12 mouse cellular contexts compared by ENCODE assay signal in the genomic region with DNA sequence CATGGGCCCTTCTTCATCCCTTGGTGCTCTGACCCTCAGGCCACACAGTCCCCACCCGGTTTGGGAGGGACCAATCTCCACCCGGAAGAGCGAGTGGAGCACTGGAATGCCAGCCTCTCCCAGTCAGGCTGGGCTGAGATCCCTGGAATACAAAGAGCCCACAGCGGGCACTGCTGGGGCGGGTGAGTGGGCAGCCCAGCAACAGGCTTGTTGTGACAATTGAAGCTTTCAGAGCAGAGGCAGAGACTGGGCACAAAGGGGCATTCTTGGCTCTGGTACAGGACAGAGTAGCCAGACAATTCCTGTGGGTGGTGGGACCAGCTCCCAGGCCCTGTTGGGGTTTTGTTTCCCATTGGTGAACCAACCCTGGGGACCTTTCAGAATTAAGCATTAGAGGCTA. TPM values are rescaled to one million over a fixed set of nuclear protein-coding genes. Genes with fewer than 3 reads are reported as not detected.
DNase-seq lines count a peak whose midpoint lies in the region; ATAC-seq and TF ChIP-seq lines count a peak whose summit lies in the region.
"Had no signal": no experiment of that assay in that cellular context is flagged by ENCODE, and none has a peak within 500 bp of the region (broad histone marks: within the 10 kb centered on the region; RNA-seq: fewer than 3 reads in every experiment).

No protein-coding gene starts in this region.

- no peaks in the 10 kb centered on the region for H3K9me3 ChIP-seq in lung, postnatal 0 days (ENCODE audit: low read length)
- H3K9me3 ChIP-seq in forebrain, embryonic 15.5 days, result no peaks in the 10 kb centered on the region
- H3K9me3 ChIP-seq: embryonic facial prominence, embryonic 12.5 days had no signal

- peak; percentile 40 for ATAC-seq in lung, postnatal 0 days
- peak; percentile 81 for ATAC-seq in forebrain, embryonic 15.5 days (replicated peaks)

- TF ChIP-seq POLR2A in small intestine, adult 2 months (IDR thresholded peaks at IDR 0.05; ENCODE audit: low read depth, low read length), result no peak

- H3K4me1 ChIP-seq in lung, postnatal 0 days (ENCODE audit: insufficient read depth, low read depth, low read length), result no peaks in the 10 kb centered on the region
- H3K4me1 ChIP-seq in forebrain, embryonic 15.5 days, result peaks cover 27% of the 10 kb centered on the region
- peaks cover 17% of the 10 kb centered on the region for H3K4me1 ChIP-seq in small intestine, adult 2 months (ENCODE audit: control insufficient read depth, insufficient read depth, insufficient read length, low read length)

- DNase-seq in lung, postnatal 0 days (ENCODE audit: low spot score), result no peak
- DNase-seq in lung, postnatal 14 days, result no peak
- DNase-seq in left cerebral cortex, adult 18-20 months (ENCODE audit: low spot score in 2 of 2), result peak; percentile 47 to 49
- DNase-seq in embryo, embryonic 10 days (ENCODE audit: low spot score), result no peak
- no peak for DNase-seq in spleen, postnatal 36 days (ENCODE audit: low spot score in 2 of 2)
- DNase-seq in urinary bladder, postnatal 10 days (ENCODE audit: low spot score), result no peak
- DNase-seq: adrenal gland, postnatal 10 days had no signal

- no peak overlapping the region for H3K4me2 ChIP-seq in lung, postnatal 0 days (replicated peaks; ENCODE audit: low read depth, low read length)
- H3K4me2 ChIP-seq in forebrain, embryonic 15.5 days (replicated peaks), result no peak overlapping the region
- H3K4me2 ChIP-seq: embryonic facial prominence, embryonic 12.5 days had no signal

- H3K4me3 ChIP-seq in lung, postnatal 0 days (ENCODE audit: low read depth, low read length), result no peak overlapping the region
- no peak overlapping the region for H3K4me3 ChIP-seq in forebrain, embryonic 15.5 days
- H3K4me3 ChIP-seq in small intestine, adult 2 months (ENCODE audit: low read depth, low read length), result no peak overlapping the region
- H3K4me3 ChIP-seq: embryonic facial prominence, embryonic 12.5 days had no signal

- no peaks in the 10 kb centered on the region for H3K27me3 ChIP-seq in lung, postnatal 0 days (replicated peaks; ENCODE audit: insufficient read depth, low read length)
- no peaks in the 10 kb centered on the region for H3K27me3 ChIP-seq in forebrain, embryonic 15.5 days
- no peaks in the 10 kb centered on the region for H3K27me3 ChIP-seq in small intestine, adult 2 months (ENCODE audit: control insufficient read depth, insufficient read depth, low read length)
- H3K27me3 ChIP-seq: embryonic facial prominence, embryonic 12.5 days had no signal

- TF ChIP-seq CTCF in lung, postnatal 0 days (IDR thresholded peaks at IDR 0.05), result no peak
- TF ChIP-seq CTCF in small intestine, adult 2 months (IDR thresholded peaks at IDR 0.05; ENCODE audit: extremely low read depth, insufficient read length, insufficient replicate concordance, low read depth, low read length), result no peak

- WGBS in lung, postnatal 0 days, result 60% methylated on average over 5 of the region's 5 CpGs
- WGBS in forebrain, embryonic 15.5 days, result 24% methylated on average over 5 of the region's 5 CpGs
- WGBS in small intestine, adult 2 months, result 35% methylated on average over 5 of the region's 5 CpGs

- TF ChIP-seq EP300 in lung, postnatal 0 days (IDR thresholded peaks at IDR 0.05), result no peak

- no peak overlapping the region for H3K27ac ChIP-seq in lung, postnatal 0 days (ENCODE audit: low read length)
- H3K27ac ChIP-seq in forebrain, embryonic 15.5 days (replicated peaks), result peak overlapping the region; percentile 58; the same call in 1 of the 2 replicates
- peak overlapping the region; percentile 32; the same call in 1 of the 2 replicates for H3K27ac ChIP-seq in small intestine, adult 2 months (ENCODE audit: insufficient read depth, low read depth, low read length)
- H3K27ac ChIP-seq: embryonic facial prominence, embryonic 12.5 days; macrophage had no signal

- H3K9ac ChIP-seq in lung, postnatal 0 days (replicated peaks; ENCODE audit: low read depth), result no peak overlapping the region
- H3K9ac ChIP-seq in forebrain, embryonic 15.5 days (replicated peaks), result no peak overlapping the region

- no peaks in the 10 kb centered on the region; the same call in 1 of the 2 replicates for H3K36me3 ChIP-seq in lung, postnatal 0 days (ENCODE audit: insufficient read depth, low read length)
- H3K36me3 ChIP-seq in forebrain, embryonic 15.5 days, result no peaks in the 10 kb centered on the region
- peaks cover 43% of the 10 kb centered on the region for H3K36me3 ChIP-seq in small intestine, adult 2 months (ENCODE audit: control insufficient read depth, insufficient read depth, low read length)
- H3K36me3 ChIP-seq: embryonic facial prominence, embryonic 12.5 days had no signal

RNA-seq across cellular contexts. Expression of a gene that starts 36.6 kb away (rescaled TPM):
- 106 and 119 TPM in 2 replicates for polyA plus RNA-seq in lung, postnatal 0 days (2015; fragmentation: Nextera tagmentation; extraction: Ambion mirVana)
- polyA plus RNA-seq in forebrain, embryonic 15.5 days (2015; fragmentation: Nextera tagmentation; extraction: Ambion mirVana), result 14.4 and 17.0 TPM in 2 replicates
- 1 to 10 TPM; 8.3 to 9.0 TPM for total RNA-seq in left cerebral cortex, adult 18-20 months (2021)
- polyA plus RNA-seq in small intestine, adult 2 months (2012; rRNA removed), result 179 and 504 TPM in 2 replicates
- polyA plus RNA-seq: macrophage had no signal

RNA-seq across cellular contexts. Expression of a gene that starts 50.7 kb away (rescaled TPM):
- 16.8 and 18.5 TPM in 2 replicates for polyA plus RNA-seq in lung, postnatal 0 days (2015; fragmentation: Nextera tagmentation; extraction: Ambion mirVana)
- 149 and 150 TPM in 2 replicates for polyA plus RNA-seq in forebrain, embryonic 15.5 days (2015; fragmentation: Nextera tagmentation; extraction: Ambion mirVana)
- 10 to 100 TPM; 62.3 to 63.9 TPM for total RNA-seq in left cerebral cortex, adult 18-20 months (2021)
- 6.2 and 11.1 TPM in 2 replicates for polyA plus RNA-seq in small intestine, adult 2 months (2012; rRNA removed)
- polyA plus RNA-seq: macrophage had no signal

RNA-seq across cellular contexts. Expression of a gene that starts 57.8 kb away (rescaled TPM):
- 0.32 and 0.40 TPM in 2 replicates for polyA plus RNA-seq in lung, postnatal 0 days (2015; fragmentation: Nextera tagmentation; extraction: Ambion mirVana)
- polyA plus RNA-seq in forebrain, embryonic 15.5 days (2015; fragmentation: Nextera tagmentation; extraction: Ambion mirVana), result not detected in 2 replicates
- under 1 TPM; 0.23 to 0.30 TPM for total RNA-seq in left cerebral cortex, adult 18-20 months (2021)
- 3.8 and 7.7 TPM in 2 replicates for polyA plus RNA-seq in small intestine, adult 2 months (2012; rRNA removed)
- polyA plus RNA-seq: embryonic facial prominence, embryonic 12.5 days; heart, postnatal 0 days; macrophage had no signal

Comparison
In these comparisons a context has a peak if more than half of its experiments do, and no peak if none do; other contexts are left out.
1. DNase-seq: peak in left cerebral cortex, adult 18-20 months (2 of 2); none in lung, postnatal 0 days (single experiment), lung, postnatal 14 days (single experiment), embryo, embryonic 10 days (single experiment), spleen, postnatal 36 days (0 of 2) and urinary bladder, postnatal 10 days (single experiment).